Mouse (Mus musculus): ENCODE data around the gene Gm10577. TPM values are rescaled to one million over a fixed set of nuclear protein-coding genes. Genes with fewer than 3 reads are reported as not detected.

Gene Gm10577
- polyA plus RNA-seq, 2 experiments from 2014 or later, result not detected

- ATAC-seq, result no peak
These were observed 25.8 kb downstream of the Gm10577 start for GRCm38 (mm10) chr4:100994442-100995255.

DNA sequence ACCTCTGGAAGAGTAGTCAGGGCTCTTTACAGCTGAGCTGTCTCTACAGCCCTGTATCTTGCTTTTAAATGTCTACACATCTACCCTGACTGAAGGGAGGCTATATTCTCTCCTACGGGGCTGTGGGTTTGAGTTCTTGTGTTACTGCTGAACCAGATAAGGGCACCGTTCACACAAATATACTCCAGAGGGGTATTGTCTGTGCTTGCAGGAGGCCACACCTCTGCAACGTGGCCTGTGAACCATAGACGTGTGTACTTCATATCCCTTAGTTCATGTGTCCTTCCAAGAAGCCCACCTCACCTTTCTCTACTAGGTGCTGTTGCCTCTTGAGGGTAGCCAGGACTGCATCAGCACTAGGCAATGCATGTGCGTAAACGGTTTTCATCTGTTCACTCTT lies 28.4 kb downstream of the Gm10577 start:
- ATAC-seq, result no peak

DNA sequence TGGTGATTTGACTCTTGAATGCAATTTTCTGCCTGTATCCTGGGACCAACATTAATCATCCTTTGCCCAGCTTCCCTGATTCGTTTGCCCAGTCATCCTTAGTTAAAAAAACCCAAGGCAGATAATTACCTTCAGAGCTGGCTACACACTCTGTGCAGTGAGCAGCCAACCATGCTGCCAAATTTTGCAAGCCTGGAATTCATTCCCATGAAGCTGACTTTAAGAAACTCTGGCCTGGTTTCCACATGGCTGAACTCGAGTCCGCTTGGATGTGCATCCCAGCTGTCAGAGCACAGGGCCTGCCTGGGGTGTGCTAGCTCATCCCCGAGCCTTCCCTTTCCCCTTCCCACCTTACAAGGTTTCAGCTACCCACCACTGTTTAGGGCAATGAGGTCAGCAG lies 29.5 kb downstream of the Gm10577 start:
- no peak for ATAC-seq

- ATAC-seq, result no peak
These were observed 32.2 kb downstream of the Gm10577 start for GRCm38 (mm10) chr4:100988231-100988799.

DNA sequence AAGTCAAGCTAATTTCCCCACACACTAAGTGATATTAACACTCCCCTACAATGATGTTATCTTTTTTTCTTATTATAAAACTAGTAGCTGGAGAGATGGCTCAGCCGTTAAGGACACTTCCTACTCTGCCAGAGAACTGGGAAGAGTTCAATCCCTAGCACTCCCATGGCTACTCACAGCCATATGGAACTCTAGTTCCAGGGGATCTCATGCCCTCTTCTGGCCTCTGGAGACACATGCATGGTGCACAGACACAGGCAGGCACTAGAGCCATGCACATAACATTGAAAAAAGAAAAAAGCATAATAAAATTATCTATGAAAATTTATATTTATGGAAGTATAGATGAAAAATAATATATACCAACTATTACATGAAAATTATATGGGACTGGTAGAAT lies 33.3 kb downstream of the Gm10577 start:
- ATAC-seq, result no peak

DNA sequence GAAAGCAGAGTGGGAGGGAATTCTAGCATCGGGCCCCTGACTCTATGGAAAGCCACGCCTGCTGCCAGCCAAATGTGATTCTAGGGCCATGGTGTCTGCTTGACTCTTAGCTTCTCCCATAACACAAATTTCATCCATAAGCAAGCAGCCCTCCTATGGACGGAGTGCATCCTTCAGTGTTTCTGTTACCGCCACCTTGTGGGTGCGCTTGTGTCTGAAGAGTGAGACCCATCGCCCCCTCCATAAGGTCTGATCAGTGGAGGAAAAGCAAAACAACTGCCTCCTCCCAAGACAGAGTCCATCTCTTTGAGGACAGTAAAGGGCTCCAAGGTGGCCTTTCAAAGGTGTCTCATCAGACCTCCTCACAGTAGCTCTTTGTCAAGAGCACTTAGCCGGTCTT lies 43.0 kb downstream of the Gm10577 start:
- ATAC-seq, result no peak

DNA sequence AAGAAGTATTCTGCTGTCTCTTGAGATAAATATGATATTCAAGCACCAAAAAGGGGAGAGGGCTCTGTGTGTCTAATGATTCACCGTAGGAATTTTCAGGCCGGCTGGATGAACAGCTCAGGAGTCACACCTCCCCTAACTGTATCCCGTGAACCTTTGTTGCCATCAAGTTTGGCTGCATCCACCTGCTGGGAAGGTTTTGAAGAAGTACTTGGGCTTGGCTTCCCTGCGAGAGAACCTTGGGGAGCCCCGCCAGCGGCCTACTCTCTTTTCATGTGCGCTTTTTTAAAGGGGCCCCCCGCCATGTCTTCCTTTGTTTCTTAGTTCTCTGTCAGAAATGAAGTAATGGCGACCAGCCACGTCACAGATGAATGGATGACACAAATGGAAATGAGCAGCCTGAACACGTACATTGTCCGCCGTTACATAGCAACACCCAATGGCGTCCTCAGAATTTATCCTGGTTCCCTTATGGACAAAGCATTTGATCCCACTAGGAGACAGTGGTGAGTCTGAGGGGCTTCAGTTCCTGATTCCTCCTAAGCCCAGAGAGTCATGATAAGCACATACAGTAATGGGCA lies 46.0 kb downstream of the Gm10577 start:
- ATAC-seq, result no peak

DNA sequence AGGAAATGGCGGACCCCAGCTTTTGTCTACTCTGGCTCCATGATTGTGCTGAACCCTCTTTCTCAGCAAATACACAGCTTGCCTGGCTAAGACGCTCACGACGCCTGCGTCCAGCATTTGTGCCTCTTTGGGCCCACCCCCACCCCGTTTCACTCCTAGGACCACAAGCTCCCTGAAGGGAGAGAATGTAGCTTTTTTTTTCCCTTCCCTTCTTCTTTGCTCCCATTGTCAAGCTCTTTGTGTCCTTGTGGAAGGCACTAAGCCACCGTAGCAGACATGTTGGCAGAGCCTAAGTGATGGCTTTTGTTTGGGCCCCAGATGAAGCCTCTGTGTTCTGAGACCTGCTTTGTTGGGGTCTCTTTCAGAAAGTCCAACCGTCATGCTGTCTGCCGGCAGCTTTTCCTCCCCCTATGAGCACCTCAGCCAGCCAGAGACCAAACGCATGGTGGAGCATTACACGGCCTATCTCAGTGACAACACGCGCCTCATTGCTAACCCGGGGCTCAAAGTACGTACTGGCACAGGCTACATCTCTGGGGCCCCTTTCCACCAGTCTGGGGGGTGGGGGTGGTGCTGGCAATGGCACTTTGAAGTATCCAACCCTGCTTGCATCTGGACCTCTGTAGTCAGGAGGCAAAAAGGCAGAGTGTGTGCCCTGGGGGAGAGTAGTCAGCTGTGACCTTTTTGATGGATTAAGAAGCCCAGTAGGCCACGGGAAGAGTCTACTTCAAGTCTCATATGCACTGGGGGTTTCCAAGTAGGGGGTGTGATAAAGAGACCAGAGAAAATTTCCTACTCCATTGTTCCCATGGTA lies 46.6 kb downstream of the Gm10577 start:
- ATAC-seq, result no peak

Other genes with a start within 250 kb of the Gm10577 start
- not detected for gene Cachd1, start 244.0 kb downstream of the Gm10577 start, polyA plus RNA-seq (2017; shearing (Covaris generic))
- gene Raver2, start 48.3 kb upstream of the Gm10577 start, polyA plus RNA-seq (2017; shearing (Covaris generic)), result 1 to 10 TPM; 3.3 to 4.6 TPM
- 100 to 1,000 TPM; 369 to 445 TPM for gene Jak1, start 244.6 kb upstream of the Gm10577 start, polyA plus RNA-seq (2017; shearing (Covaris generic))